Mouse (Mus musculus) neural tube, embryonic 13.5 days (tissue): ENCODE measurements around the gene Htr1f. TPM values are rescaled to one million over a fixed set of nuclear protein-coding genes. Genes with fewer than 3 reads are reported as not detected.
"Not testable (repeated sequence)": the region's sequence is repeated elsewhere in the genome, so short reads cannot be mapped to it uniquely, and the experiment has no call there.

Experiments
- ATAC-seq: fragments of 200-750 bp; cut with Nextera tagmentation; 2 replicates; pipeline ENCODE4 v1.8.0; 2017; ENCODE audit warnings: low read depth, mild to moderate bottlenecking, moderate TSS enrichment, moderate library complexity
- H3K27ac ChIP-seq: fragments of 300-500 bp; sonication (generic); replicated peaks from 2 replicates; pipeline ENCODE4 v1.5.1; 2015; ENCODE audit warnings: moderate library complexity, mild to moderate bottlenecking, inconsistent platforms
- H3K27me3 ChIP-seq: fragments of 300-500 bp; sonication (generic); 2 replicates; pipeline ENCODE4 v1.6.1; 2015; ENCODE audit warnings: mild to moderate bottlenecking, inconsistent platforms
- H3K36me3 ChIP-seq: fragments of 300-500 bp; sonication (generic); 2 replicates; pipeline ENCODE4 v1.6.1; 2015; ENCODE audit warnings: mild to moderate bottlenecking, inconsistent platforms
- H3K4me1 ChIP-seq: fragments of 300-500 bp; sonication (generic); replicated peaks from 2 replicates; pipeline ENCODE4 v1.6.1; 2015; ENCODE audit warnings: inconsistent platforms
- H3K4me2 ChIP-seq: fragments of 300-500 bp; sonication (generic); 2 replicates; pipeline ENCODE4 v1.6.1; 2015; ENCODE audit warnings: inconsistent platforms, mild to moderate bottlenecking, moderate library complexity
- H3K4me3 ChIP-seq: fragments of 300-500 bp; sonication (generic); 2 replicates; pipeline ENCODE4 v1.5.1; 2015; ENCODE audit warnings: mild to moderate bottlenecking, inconsistent platforms
- H3K9ac ChIP-seq: fragments of 300-500 bp; sonication (generic); 2 replicates; pipeline ENCODE4 v1.6.1; 2015; ENCODE audit warnings: moderate library complexity, mild to moderate bottlenecking, inconsistent platforms
- H3K9me3 ChIP-seq: fragments of 300-500 bp; sonication (generic); 2 replicates; pipeline ENCODE4 v1.6.1; 2016; ENCODE audit warnings: inconsistent platforms
- WGBS: fragments of 180-500 bp; shearing (Covaris S2); methylation state at CpG from one replicate; pipeline ENCODE4 v1.1.7; 2015; 5-methylcytosine and 5-hydroxymethylcytosine counted together
- polyA plus RNA-seq: library from polyadenylated mRNA; unstranded; fragments of >200 nt; fragmentation: Nextera tagmentation; extraction: Ambion mirVana; gene quantifications from 2 replicates; pipeline ENCODE4 v1.2.1, GENCODE M21; 2015

Htr1f gene
- polyA plus RNA-seq: 0.31 and 0.41 TPM in 2 replicates

DNA sequence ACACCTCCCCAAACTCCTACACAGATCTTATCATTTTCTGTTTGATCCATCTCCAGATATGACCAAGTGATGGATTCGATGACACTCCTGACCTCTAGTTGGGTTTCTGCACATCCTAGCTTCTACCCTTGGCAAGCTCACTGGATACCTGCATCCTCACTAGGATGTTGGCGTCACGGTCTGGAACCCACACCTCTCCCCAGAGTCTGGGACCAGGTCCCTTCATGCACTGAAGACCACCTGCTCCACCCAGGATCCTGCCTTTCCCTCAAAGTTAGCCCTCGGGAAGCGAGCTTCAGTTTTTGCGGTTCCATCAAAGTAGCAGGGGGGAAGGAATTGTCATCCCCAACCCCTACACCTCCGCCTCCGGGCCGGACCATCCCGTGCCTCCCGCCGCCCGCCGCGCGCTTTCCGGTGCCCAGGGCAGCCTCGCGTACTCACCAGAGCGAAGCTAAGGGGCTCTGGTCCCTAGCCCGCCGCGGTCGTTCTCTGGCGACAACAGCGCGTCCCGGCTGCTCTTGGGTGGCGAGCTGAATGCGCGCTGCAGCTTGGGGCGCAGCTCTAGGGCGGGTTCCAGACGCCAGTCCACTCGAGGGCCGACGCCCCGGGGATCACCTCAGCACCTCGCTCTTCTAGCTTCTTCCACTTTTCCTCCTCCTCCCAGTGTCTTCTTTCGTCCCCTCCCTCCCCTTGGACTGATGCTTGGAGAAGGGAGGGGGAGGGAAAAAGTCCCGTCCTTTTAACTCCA is at the start of gene Htr1f:
Gene Htr1f, minus strand, starts transcription at position 671 of the 748 bp plus-strand sequence.
- WGBS: 6% methylated on average over 41 of the region's 41 CpGs
- Histone ChIP-seq H3K27me3 (peaks cover 16% of the 10 kb centered on the region), H3K4me2 (peak within 1 kb of the TSS; percentile 89), H3K9ac (peak within 1 kb of the TSS; percentile 65), H3K4me3 (peak within 1 kb of the TSS; percentile 45), H3K36me3 (no peaks in the 10 kb centered on the region), H3K9me3 (no peaks in the 10 kb centered on the region), H3K27ac (no peak within 1 kb of the TSS), H3K4me1 (peaks cover 6% of the 10 kb centered on the region; the same call in 1 of the 2 replicates)
- ATAC-seq: peak; percentile 74

DNA sequence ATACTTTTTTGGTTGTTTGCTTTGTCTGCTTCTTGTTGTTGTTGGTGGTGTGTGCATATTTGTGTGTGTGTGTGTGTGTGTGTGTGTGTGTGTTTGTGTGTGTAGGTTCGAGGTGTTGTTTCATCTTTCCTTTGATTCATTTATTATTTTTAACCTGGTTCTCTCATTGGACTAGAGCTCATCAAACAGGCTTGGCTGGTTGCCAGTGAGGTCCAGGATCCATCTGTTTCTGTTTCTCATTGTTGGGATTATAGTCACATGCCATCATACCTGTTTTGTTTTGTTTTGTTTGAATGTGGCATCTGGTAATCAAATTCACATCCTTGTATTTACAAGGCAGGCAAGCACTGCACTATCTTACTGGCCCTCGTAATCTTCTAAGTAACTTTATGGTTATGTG is 34.1 kb upstream of the Htr1f start:
- H3K4me2 ChIP-seq: no peak overlapping the region
- H3K36me3 ChIP-seq: no peaks in the 10 kb centered on the region
- no peaks in the 10 kb centered on the region for H3K9me3 ChIP-seq
- H3K4me1 ChIP-seq: no peaks in the 10 kb centered on the region
- H3K9ac ChIP-seq: no peak overlapping the region
- no peak overlapping the region for H3K27ac ChIP-seq
- ATAC-seq: no peak
- no peak overlapping the region for H3K4me3 ChIP-seq
- H3K27me3 ChIP-seq: no peaks in the 10 kb centered on the region
- 53% methylated on average over 2 of the region's 2 CpGs for WGBS

DNA sequence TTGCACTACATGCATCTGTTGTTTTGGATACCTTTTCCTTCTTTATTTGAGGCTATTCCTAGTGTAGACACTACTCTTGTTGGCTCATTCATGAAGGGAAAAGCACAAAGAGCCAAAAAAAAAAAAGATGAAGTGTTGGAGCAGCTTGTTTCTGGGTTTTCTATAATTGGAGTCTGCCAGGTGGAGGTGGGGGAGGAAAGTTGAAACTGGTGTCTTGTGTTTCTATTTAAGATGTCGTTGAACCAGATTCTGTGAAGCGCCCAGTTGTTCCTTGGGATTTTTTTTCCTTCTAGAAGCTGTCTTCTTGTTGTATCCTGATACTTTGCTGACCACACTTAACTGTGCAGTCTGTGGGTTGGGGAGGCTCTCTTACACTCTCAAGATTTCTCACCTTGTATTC is 23.7 kb upstream of the Htr1f start:
- Histone ChIP-seq H3K27me3 (no peaks in the 10 kb centered on the region), H3K4me2 (no peak overlapping the region), H3K4me1 (no peaks in the 10 kb centered on the region), H3K9me3 (no peaks in the 10 kb centered on the region), H3K36me3 (no peaks in the 10 kb centered on the region), H3K4me3 (no peak overlapping the region), H3K9ac (no peak overlapping the region), H3K27ac (no peak overlapping the region)
- 95% methylated on average over 2 of the region's 2 CpGs for WGBS
- no peak for ATAC-seq

DNA sequence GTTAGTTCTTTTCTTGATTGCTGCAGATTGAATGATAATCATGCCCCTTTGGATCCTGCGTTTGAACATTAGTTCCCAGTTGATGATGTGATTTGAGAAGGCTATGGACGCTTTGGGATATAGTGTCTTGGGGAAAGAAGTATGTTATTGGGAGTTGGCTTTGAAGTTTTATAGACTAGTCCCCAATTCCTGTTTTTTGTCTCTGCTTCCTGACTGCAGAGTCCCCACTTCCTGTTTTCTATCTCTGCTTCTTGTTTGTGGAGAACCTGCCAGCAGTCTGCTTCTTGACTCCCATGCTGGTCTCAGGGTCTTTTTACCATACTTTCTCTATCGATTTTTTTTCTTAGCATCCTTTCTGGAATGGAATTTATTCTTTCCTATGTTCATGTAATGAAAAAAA is 22.2 kb upstream of the Htr1f start:
- Histone ChIP-seq H3K4me1 (no peaks in the 10 kb centered on the region), H3K9me3 (no peaks in the 10 kb centered on the region), H3K36me3 (no peaks in the 10 kb centered on the region), H3K27me3 (no peaks in the 10 kb centered on the region), H3K27ac (no peak overlapping the region), H3K4me3 (no peak overlapping the region), H3K4me2 (no peak overlapping the region), H3K9ac (no peak overlapping the region)
- ATAC-seq: no peak
- 83% methylated on average over 3 of the region's 3 CpGs for WGBS

DNA sequence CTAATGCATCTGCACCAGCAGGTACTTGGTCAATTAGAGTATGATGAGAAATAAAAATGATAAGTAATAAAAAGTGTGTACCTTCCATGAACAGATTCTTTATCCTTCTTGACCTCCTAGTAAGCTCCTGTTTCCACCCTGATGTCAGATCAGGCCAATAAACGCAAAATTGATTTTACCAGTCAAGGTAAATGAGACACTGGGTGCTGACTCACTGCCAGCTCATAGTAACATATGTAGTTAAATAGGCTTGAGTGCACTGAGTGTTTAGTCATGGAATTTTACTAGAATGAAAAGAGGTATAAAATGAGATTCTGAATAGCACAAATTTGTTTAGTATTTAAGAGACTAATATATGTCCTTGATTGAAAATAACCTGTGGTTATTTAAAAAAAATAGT is 6.6 kb upstream of the Htr1f start:
- WGBS: 90% methylated on average over 1 of the region's 1 CpGs
- no peak overlapping the region for H3K27ac ChIP-seq
- no peaks in the 10 kb centered on the region for H3K27me3 ChIP-seq
- no peaks in the 10 kb centered on the region for H3K4me1 ChIP-seq
- no peak overlapping the region for H3K4me3 ChIP-seq
- no peaks in the 10 kb centered on the region for H3K9me3 ChIP-seq
- no peak overlapping the region for H3K9ac ChIP-seq
- no peaks in the 10 kb centered on the region for H3K36me3 ChIP-seq
- H3K4me2 ChIP-seq: no peak overlapping the region
- no peak for ATAC-seq

DNA sequence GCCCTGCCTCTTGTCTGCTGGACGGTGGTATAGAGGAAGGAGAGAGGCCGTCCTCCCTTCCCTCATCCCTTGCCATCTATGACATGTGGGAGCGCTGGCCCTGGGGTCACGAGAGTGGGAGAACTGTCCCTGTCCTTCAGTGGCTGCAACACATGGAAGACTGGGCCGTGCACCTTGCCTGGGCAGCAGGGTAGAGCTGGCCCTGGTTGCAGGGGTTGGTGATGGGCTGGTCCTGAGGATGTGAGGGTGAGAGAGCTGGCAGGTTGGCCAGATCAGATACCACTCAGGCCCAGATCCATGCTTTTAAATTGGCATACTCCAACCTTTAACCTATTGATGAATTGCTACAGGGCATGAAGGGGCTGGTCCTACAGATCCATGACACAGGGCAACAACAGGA is 12.1 kb downstream of the Htr1f start:
- Histone ChIP-seq H3K27ac (no peak overlapping the region), H3K9ac (no peak overlapping the region), H3K27me3 (no peaks in the 10 kb centered on the region), H3K4me1 (no peaks in the 10 kb centered on the region), H3K9me3 (no peaks in the 10 kb centered on the region), H3K36me3 (no peaks in the 10 kb centered on the region), H3K4me3 (no peak overlapping the region), H3K4me2 (no peak overlapping the region)
- ATAC-seq: no peak
- WGBS: 93% methylated on average over 5 of the region's 5 CpGs

DNA sequence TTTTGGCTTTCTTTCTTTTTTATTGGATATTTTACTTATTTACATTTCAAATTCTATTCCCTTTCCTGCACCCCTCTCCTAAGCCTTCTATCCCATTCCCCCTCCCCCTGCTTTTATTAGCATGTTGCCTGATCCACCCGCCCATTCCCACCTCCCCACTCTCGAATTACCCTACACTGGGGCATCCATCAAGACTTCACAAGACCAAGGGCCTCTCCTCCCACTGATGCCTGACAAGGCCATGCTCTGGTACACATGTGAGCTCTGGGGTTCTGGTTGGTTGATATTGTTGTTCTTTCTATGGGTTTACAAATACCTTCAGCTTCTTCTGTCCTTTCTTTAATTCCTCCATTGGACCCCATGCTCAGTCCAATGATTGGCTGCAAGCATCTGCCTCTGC is 22.2 kb downstream of the Htr1f start:
- Histone ChIP-seq H3K4me1 (no peaks in the 10 kb centered on the region), H3K27me3 (no peaks in the 10 kb centered on the region), H3K9me3 (0 out of 2 replicates have a peak, but pooled peaks cover 2% of the 10 kb centered on the region), H3K9ac (no peak overlapping the region), H3K4me3 (no peak overlapping the region), H3K27ac (no peak overlapping the region), H3K36me3 (no peaks in the 10 kb centered on the region), H3K4me2 (no peak overlapping the region)
- WGBS: 36% methylated on average over 2 of the region's 2 CpGs
- ATAC-seq: no peak

DNA sequence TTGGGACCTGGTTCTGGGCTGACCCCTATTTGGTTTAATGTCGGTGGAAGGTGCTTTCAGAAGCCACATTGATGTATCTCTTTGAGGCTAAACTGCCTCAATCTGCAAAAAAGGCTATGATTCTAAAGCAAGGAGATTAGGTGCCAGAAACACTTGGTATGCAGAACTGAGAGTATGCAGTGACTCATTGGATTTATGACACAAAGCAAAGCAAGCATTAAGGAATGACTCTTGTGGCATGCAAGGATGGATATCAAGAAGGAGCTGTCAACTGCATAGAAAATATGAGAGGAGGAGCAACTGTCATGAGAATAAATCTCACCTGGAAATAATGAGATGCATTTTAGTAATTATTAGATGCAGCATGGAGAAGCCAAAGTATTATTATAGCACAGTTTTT is 35.8 kb downstream of the Htr1f start:
- H3K9ac ChIP-seq: no peak overlapping the region
- H3K4me3 ChIP-seq: no peak overlapping the region
- H3K36me3 ChIP-seq: no peaks in the 10 kb centered on the region
- 72% methylated on average over 1 of the region's 1 CpGs for WGBS
- no peaks in the 10 kb centered on the region for H3K4me1 ChIP-seq
- H3K9me3 ChIP-seq: no peaks in the 10 kb centered on the region
- no peak for ATAC-seq
- no peaks in the 10 kb centered on the region for H3K27me3 ChIP-seq
- no peak overlapping the region for H3K4me2 ChIP-seq
- no peak overlapping the region for H3K27ac ChIP-seq

DNA sequence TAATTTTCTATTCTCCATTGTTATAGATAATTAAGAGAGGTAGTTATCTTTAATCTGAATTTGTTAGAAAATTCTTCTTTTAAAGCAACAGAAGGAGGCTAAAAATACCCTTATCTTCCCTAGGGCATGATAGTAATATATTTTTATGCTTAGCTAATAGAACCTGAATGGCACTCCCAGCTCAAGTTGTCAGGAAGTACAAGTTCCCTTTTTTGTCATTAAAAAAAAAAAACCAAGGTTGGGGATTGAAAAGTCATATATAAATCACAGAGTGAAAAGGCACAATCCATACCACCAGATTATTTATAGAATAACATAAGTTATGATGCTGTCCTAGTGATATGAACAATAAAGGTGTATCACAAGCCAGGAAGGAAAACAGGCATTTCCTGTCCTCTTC is 39.4 kb downstream of the Htr1f start:
- Histone ChIP-seq H3K27ac (no peak overlapping the region), H3K27me3 (no peaks in the 10 kb centered on the region), H3K9me3 (no peaks in the 10 kb centered on the region), H3K4me2 (no peak overlapping the region), H3K36me3 (no peaks in the 10 kb centered on the region), H3K4me3 (no peak overlapping the region), H3K9ac (no peak overlapping the region), H3K4me1 (no peaks in the 10 kb centered on the region)
- ATAC-seq: no peak

DNA sequence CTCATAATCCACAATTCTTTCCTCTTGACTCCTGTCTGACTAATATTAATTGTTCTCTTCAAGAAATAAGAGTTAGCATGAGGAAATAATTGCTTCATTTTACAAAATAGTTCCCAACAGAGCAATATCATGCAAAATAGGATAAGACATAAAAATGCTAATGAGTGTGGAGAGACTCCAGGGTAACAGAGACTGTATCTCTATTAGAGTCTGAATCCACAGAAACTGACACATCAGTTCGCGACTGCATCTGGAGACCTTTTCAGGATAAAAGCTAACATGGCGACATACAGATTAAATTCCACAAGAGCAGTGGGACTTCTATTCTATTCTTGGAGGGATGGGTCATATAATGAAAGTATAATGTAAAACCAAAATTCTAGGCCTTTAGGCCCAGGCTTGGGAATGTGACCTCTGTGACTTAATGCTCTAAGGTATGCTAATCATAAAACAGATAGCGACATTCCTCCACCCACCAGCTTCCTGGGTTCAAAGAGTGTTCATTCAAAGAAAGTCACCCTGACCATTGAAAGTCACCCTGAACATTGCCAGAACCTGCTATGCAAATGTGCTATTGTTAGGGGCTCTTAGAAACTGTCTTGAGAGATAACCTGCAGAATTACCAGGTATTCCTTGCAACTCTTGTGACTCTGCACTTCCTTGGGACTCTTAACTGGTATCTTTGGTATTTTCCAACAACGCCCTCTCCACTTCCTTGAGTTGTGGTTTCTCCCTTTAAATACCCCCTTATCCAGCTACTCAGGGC is 67.8 kb downstream of the Htr1f start:
- not testable (repeated sequence) for H3K27me3 ChIP-seq, H3K4me3 ChIP-seq, H3K4me2 ChIP-seq, H3K27ac ChIP-seq, H3K4me1 ChIP-seq, H3K36me3 ChIP-seq, H3K9ac ChIP-seq, H3K9me3 ChIP-seq
- peak; percentile 71 for ATAC-seq
- 73% methylated on average over 5 of the region's 5 CpGs for WGBS

DNA sequence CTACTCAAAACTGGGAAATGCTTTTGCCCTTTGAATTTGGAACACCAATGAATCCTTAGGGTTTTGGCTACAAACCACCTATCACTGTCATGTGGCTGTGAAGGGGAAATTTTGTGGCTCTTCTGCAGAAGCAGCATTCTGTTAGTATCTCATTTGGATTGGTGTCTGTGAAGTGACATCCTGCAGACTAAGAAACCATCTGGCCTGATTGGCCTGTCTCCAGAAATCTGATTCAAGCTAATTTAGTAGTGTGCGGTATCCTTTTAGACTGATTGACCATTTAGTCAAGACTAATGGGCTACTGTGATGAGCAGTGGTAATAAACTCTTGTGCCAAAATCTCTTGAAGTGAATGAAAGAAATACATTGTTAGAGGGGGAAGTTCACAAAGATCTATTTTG is 76.0 kb downstream of the Htr1f start:
- H3K27me3 ChIP-seq: no peaks in the 10 kb centered on the region
- 30% methylated on average over 1 of the region's 1 CpGs for WGBS
- H3K9me3 ChIP-seq: no peaks in the 10 kb centered on the region
- ATAC-seq: peak; percentile 69
- no peaks in the 10 kb centered on the region for H3K36me3 ChIP-seq
- H3K4me1 ChIP-seq: no peaks in the 10 kb centered on the region
- no peak overlapping the region for H3K4me3 ChIP-seq
- H3K4me2 ChIP-seq: no peak overlapping the region
- H3K27ac ChIP-seq: no peak overlapping the region
- H3K9ac ChIP-seq: no peak overlapping the region

DNA sequence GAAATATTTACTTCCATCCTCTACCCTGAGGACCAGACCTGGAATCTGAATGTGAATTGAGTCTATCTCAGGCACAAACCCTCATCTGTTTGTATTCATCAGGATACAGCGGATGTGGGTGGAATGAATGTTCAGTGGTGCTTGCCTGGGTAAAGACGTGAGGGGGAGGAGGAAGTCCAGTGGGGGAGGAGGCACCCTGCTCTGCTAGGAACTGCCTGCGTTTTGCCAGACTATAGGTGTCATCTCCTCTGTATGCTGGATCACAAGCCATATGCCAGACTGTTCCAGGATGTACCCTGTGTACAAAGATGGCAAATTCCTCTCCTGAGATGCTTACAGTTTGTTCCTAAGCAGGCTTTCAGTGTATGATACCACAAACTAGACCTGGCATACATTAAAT is 83.3 kb downstream of the Htr1f start:
- no peak overlapping the region for H3K4me3 ChIP-seq
- 86% methylated on average over 3 of the region's 3 CpGs for WGBS
- no peaks in the 10 kb centered on the region for H3K36me3 ChIP-seq
- no peaks in the 10 kb centered on the region for H3K27me3 ChIP-seq
- H3K4me2 ChIP-seq: no peak overlapping the region
- no peak overlapping the region for H3K27ac ChIP-seq
- no peak for ATAC-seq
- no peaks in the 10 kb centered on the region for H3K9me3 ChIP-seq
- H3K4me1 ChIP-seq: no peaks in the 10 kb centered on the region
- no peak overlapping the region for H3K9ac ChIP-seq
